Mouse (Mus musculus) embryonic fibroblast, embryonic 13.5 days (primary cell): ENCODE results near the gene Col27a1. TPM values are rescaled to one million over a fixed set of nuclear protein-coding genes. Genes with fewer than 3 reads are reported as not detected.

ENCODE experiments used
- H3K27ac ChIP-seq: 2 replicates; pipeline ENCODE4 v1.5.1; 2012; ENCODE audit warnings: low read length, control low read depth, inconsistent platforms; ENCODE audit not compliant: insufficient read depth
- H3K4me1 ChIP-seq: 2 replicates; pipeline ENCODE4 v1.6.1; 2011; ENCODE audit warnings: low read length; ENCODE audit not compliant: control insufficient read depth, insufficient read depth
- H3K4me3 ChIP-seq: 2 replicates; pipeline ENCODE4 v1.5.1; 2011; ENCODE audit warnings: mild to moderate bottlenecking, control low read depth, low read length; ENCODE audit not compliant: insufficient read depth
- CTCF ChIP-seq: IDR thresholded peaks from 2 replicates; pipeline ENCODE4 v1.5.1; 2011; ENCODE audit warnings: mild to moderate bottlenecking, control low read depth, low read length, moderate library complexity, borderline replicate concordance; ENCODE audit not compliant: insufficient read depth
- POLR2A ChIP-seq: IDR thresholded peaks from 2 replicates; pipeline ENCODE4 v1.6.1; 2011; ENCODE audit warnings: low read depth, mild to moderate bottlenecking, control low read depth, low read length, moderate library complexity
- polyA plus RNA-seq: library from polyadenylated mRNA; stranded (reverse); fragments of >200 nt; gene quantifications from 2 replicates; pipeline ENCODE4 v1.2.4, GENCODE M21; 2011; ENCODE audit warnings: low read depth; ENCODE audit not compliant: missing spikeins, insufficient read length

Col27a1 gene
- 11.8 and 18.2 TPM in 2 replicates for polyA plus RNA-seq

- TF ChIP-seq POLR2A (no peak), CTCF (no peak)
- no peak within 1 kb of the TSS for H3K27ac ChIP-seq
- H3K4me1 ChIP-seq = peaks cover 13% of the 10 kb centered on the region; the same call in 1 of the 2 replicates
- H3K4me3 ChIP-seq = 0 out of 2 replicates have a peak within 1 kb of the TSS, but pooled peaks have one; percentile 4
Observed at GRCm38 (mm10) chr4:63213907-63214621, at the start of gene Col27a1. Gene Col27a1, plus strand, starts transcription at chr4:63214004.

- Histone ChIP-seq H3K27ac (no peak overlapping the region), H3K4me3 (no peak overlapping the region), H3K4me1 (no peaks in the 10 kb centered on the region)
- TF ChIP-seq POLR2A = no peak
- TF ChIP-seq CTCF = no peak
Observed at GRCm38 (mm10) chr4:63165636-63166035, 48.2 kb upstream of the Col27a1 start.

GRCm38 (mm10) chr4:63166323-63166722, 47.5 kb upstream of the Col27a1 start:
- H3K4me3 ChIP-seq = no peak overlapping the region
- H3K27ac ChIP-seq = no peak overlapping the region
- H3K4me1 ChIP-seq = no peaks in the 10 kb centered on the region
- TF ChIP-seq CTCF (no peak), POLR2A (no peak)

GRCm38 (mm10) chr4:63170061-63170460, 43.7 kb upstream of the Col27a1 start:
- Histone ChIP-seq H3K27ac (no peak overlapping the region), H3K4me1 (no peaks in the 10 kb centered on the region), H3K4me3 (no peak overlapping the region)
- TF ChIP-seq CTCF = no peak
- TF ChIP-seq POLR2A = no peak

- TF ChIP-seq CTCF = no peak
- no peak for TF ChIP-seq POLR2A
- Histone ChIP-seq H3K4me3 (no peak overlapping the region), H3K27ac (no peak overlapping the region), H3K4me1 (no peaks in the 10 kb centered on the region)
Observed at GRCm38 (mm10) chr4:63171122-63171521, 42.7 kb upstream of the Col27a1 start.

- H3K4me1 ChIP-seq = no peaks in the 10 kb centered on the region
- TF ChIP-seq CTCF (no peak), POLR2A (no peak)
- no peak within 1 kb of the TSS for H3K27ac ChIP-seq
- H3K4me3 ChIP-seq = no peak within 1 kb of the TSS
Observed at GRCm38 (mm10) chr4:63171969-63172685, 41.7 kb upstream of the Col27a1 start, which contains the start of gene Kif12. Gene Kif12, minus strand, starts transcription at chr4:63172131.

- no peak overlapping the region for H3K4me3 ChIP-seq
- H3K4me1 ChIP-seq = no peaks in the 10 kb centered on the region
- TF ChIP-seq CTCF (peak; percentile 97), POLR2A (no peak)
- no peak overlapping the region for H3K27ac ChIP-seq
Observed at GRCm38 (mm10) chr4:63181556-63181955, 32.2 kb upstream of the Col27a1 start.

- Histone ChIP-seq H3K4me3 (no peak overlapping the region), H3K27ac (no peak overlapping the region), H3K4me1 (no peaks in the 10 kb centered on the region)
- TF ChIP-seq CTCF = no peak
- no peak for TF ChIP-seq POLR2A
Observed at GRCm38 (mm10) chr4:63186281-63186870, 27.4 kb upstream of the Col27a1 start.

GRCm38 (mm10) chr4:63191641-63192040, 22.2 kb upstream of the Col27a1 start:
- TF ChIP-seq POLR2A (no peak), CTCF (no peak)
- Histone ChIP-seq H3K4me1 (no peaks in the 10 kb centered on the region), H3K4me3 (no peak overlapping the region), H3K27ac (no peak overlapping the region)

GRCm38 (mm10) chr4:63194366-63194765, 19.4 kb upstream of the Col27a1 start:
- Histone ChIP-seq H3K27ac (no peak overlapping the region), H3K4me1 (no peaks in the 10 kb centered on the region), H3K4me3 (no peak overlapping the region)
- TF ChIP-seq CTCF (no peak), POLR2A (no peak)

GRCm38 (mm10) chr4:63199366-63199765, 14.4 kb upstream of the Col27a1 start:
- no peak overlapping the region for H3K27ac ChIP-seq
- no peak overlapping the region for H3K4me3 ChIP-seq
- TF ChIP-seq CTCF (no peak), POLR2A (no peak)
- no peaks in the 10 kb centered on the region for H3K4me1 ChIP-seq
